Mouse (Mus musculus) E14TG2a.4 (cell line): ENCODE data around the gene Elmo1.

ENCODE experiments used
- CTCF ChIP-seq: conservative IDR thresholded peaks from 2 replicates; pipeline ENCODE4 v1.5.1; 2014; ENCODE audit warnings: low read length
- NANOG ChIP-seq: IDR thresholded peaks from 2 replicates; pipeline ENCODE4 v1.6.1; 2014; ENCODE audit warnings: borderline replicate concordance, low read length, mixed read lengths
- POU5F1 ChIP-seq: IDR thresholded peaks from 2 replicates; pipeline ENCODE4 v1.6.1; 2014; ENCODE audit warnings: low read length, borderline replicate concordance

- no peak for TF ChIP-seq POU5F1
- no peak for TF ChIP-seq CTCF
- TF ChIP-seq NANOG: no peak
Measured at GRCm38 (mm10) chr13:20632477-20632876, 542.1 kb downstream of the Elmo1 start.
